Mouse (Mus musculus) ES-Bruce4 (cell line): ENCODE results near the gene Abce1.

Experiments
- CTCF ChIP-seq: IDR thresholded peaks from one replicate; pipeline ENCODE4 v1.8.1; 2011; ENCODE audit warnings: low read depth, low read length
- EP300 ChIP-seq: IDR thresholded peaks from 2 replicates; pipeline ENCODE4 v1.6.1; 2011; ENCODE audit warnings: low read depth, low read length; ENCODE audit not compliant: insufficient read depth

- TF ChIP-seq CTCF (no peak), EP300 (no peak)
Observed at GRCm38 (mm10) chr8:79750305-79750704, 38.8 kb upstream of the Abce1 start.
